Mouse (Mus musculus) G1E (cell line): Measurements from ENCODE around the gene Kmt5a. TPM values are rescaled to one million over a fixed set of nuclear protein-coding genes. Genes with fewer than 3 reads are reported as not detected.

ENCODE experiments used
- ATAC-seq: 2 replicates; pipeline ENCODE4 v1.8.0; 2016; ENCODE audit warnings: mild to moderate bottlenecking; ENCODE audit not compliant: insufficient number of reproducible peaks, poor library complexity, low FRiP score, severe bottlenecking; ENCODE audit errors: extremely low read depth
- DNase-seq: peaks from one replicate; pipeline ENCODE4 v3.0.0; 2012; ENCODE audit warnings: low spot score
- H3K27me3 ChIP-seq: 2 replicates; pipeline ENCODE4 v1.6.1; 2012; ENCODE audit warnings: mild to moderate bottlenecking, low read length, inconsistent platforms; ENCODE audit not compliant: insufficient read depth
- H3K36me3 ChIP-seq: replicated peaks from 2 replicates; pipeline ENCODE3; 2012; ENCODE audit warnings: mild to moderate bottlenecking, inconsistent platforms
- H3K4me1 ChIP-seq: 2 replicates; pipeline ENCODE4 v1.6.1; 2012; ENCODE audit warnings: low read depth, low read length, inconsistent platforms, mixed read lengths; ENCODE audit not compliant: insufficient read depth
- H3K4me3 ChIP-seq: 2 replicates; pipeline ENCODE4 v1.5.1; 2012; ENCODE audit warnings: low read depth, mild to moderate bottlenecking, inconsistent platforms, low read length, moderate library complexity, mixed read lengths
- H3K9me3 ChIP-seq: replicated peaks from 2 replicates; pipeline ENCODE4 v1.6.1; 2012; ENCODE audit warnings: inconsistent platforms
- CTCF ChIP-seq: IDR thresholded peaks from 2 replicates; pipeline ENCODE4 v1.5.1; 2012; ENCODE audit warnings: low read depth, low read length, inconsistent platforms, mixed read lengths
- GATA1 ChIP-seq: IDR thresholded peaks from 2 replicates; pipeline ENCODE4 v1.6.1; 2012; ENCODE audit warnings: borderline replicate concordance, low read length, inconsistent platforms, mixed read lengths
- GATA2 ChIP-seq: IDR thresholded peaks from 2 replicates; pipeline ENCODE4 v1.6.1; 2012; ENCODE audit warnings: low read depth, low read length, inconsistent platforms, borderline replicate concordance
- POLR2AphosphoS5 ChIP-seq: IDR thresholded peaks from 2 replicates; pipeline ENCODE4 v1.6.1; 2012; ENCODE audit warnings: low read depth, low read length, inconsistent platforms; ENCODE audit not compliant: insufficient replicate concordance
- TAL1 ChIP-seq: conservative IDR thresholded peaks from 2 replicates; pipeline ENCODE4 v1.6.1; 2012; ENCODE audit warnings: low read depth, low read length, inconsistent platforms, mixed read lengths
- polyA plus RNA-seq: library from polyadenylated mRNA; stranded (reverse); fragments of >175 nt; gene quantifications from 2 replicates; pipeline ENCODE4 v1.2.3, GENCODE M21; 2012
- total RNA-seq, 2 experiments: library from RNA; stranded (forward) in 1 of 2; stranded (reverse) in 1 of 2; fragments of 200-1000 nt in 1 of 2; fragments of >200 nt in 1 of 2; fragmentation: Nextera tagmentation in 1 of 2; gene quantifications; 2 replicates each; pipeline ENCODE4 v1.2.3; 2014 to 2017

The Kmt5a gene
- total and polyA plus RNA-seq, 3 experiments, result 91.8 to 504 (median 320) TPM

GRCm38 (mm10) chr5:124444661-124445561 is 5.2 kb downstream of the Kmt5a start:
- TF ChIP-seq GATA2 (no peak), GATA1 (no peak), TAL1 (no peak), CTCF (no peak), POLR2AphosphoS5 (no peak)
- DNase-seq (peak; percentile 81), ATAC-seq (no peak)
- peaks cover 54% of the 10 kb centered on the region for H3K36me3 ChIP-seq
- H3K27me3 ChIP-seq, result no peaks in the 10 kb centered on the region
- H3K4me3 ChIP-seq, result peak overlapping the region; percentile 79
- H3K9me3 ChIP-seq, result 0 out of 2 replicates have a peak, but pooled peaks cover 2% of the 10 kb centered on the region
- peaks cover 67% of the 10 kb centered on the region for H3K4me1 ChIP-seq

GRCm38 (mm10) chr5:124445621-124446293 is 6.0 kb downstream of the Kmt5a start:
- 0 out of 2 replicates have a peak, but pooled peaks cover 2% of the 10 kb centered on the region for H3K9me3 ChIP-seq
- ATAC-seq (no peak), DNase-seq (peak; percentile 46)
- peaks cover 62% of the 10 kb centered on the region for H3K36me3 ChIP-seq
- peaks cover 71% of the 10 kb centered on the region for H3K4me1 ChIP-seq
- TF ChIP-seq CTCF (no peak), GATA2 (no peak), POLR2AphosphoS5 (no peak), TAL1 (no peak), GATA1 (no peak)
- H3K27me3 ChIP-seq, result no peaks in the 10 kb centered on the region
- peak overlapping the region; percentile 79 for H3K4me3 ChIP-seq

DNA sequence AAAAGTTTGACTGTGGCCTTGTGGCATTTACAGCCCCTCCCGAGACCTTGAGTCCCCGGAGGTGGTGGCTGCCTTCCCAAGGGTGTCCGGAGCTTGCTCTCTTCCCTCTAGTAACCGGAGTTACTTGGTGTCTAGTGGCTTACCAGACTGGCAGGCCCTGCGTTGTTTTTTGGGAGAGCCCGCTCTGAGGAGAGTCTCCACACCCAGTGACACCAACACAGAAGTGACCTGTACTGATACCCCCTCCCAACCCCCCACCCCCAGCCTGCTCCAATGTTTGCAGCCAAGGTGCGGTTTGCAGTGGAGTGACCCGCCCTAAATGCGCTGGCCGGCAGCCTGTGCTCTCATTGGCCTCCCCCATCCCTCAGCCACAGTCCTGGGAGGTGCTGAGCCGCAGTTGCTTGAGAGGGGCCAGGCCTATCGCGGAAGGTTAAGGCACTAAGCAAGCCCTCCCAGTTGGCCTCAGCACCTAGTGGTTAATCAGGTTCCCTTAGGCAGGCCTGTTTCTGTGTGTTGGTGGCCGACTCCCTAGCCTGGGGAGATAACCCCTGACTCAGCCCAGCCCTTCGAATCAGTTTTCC is 6.7 kb downstream of the Kmt5a start:
- TF ChIP-seq CTCF, result no peak
- TF ChIP-seq GATA1, result no peak
- no peak for TF ChIP-seq GATA2
- no peak for TF ChIP-seq POLR2AphosphoS5
- TF ChIP-seq TAL1, result no peak
- H3K4me1 ChIP-seq, result peaks cover 75% of the 10 kb centered on the region
- no peaks in the 10 kb centered on the region for H3K27me3 ChIP-seq
- 0 out of 2 replicates have a peak, but pooled peaks cover 2% of the 10 kb centered on the region for H3K9me3 ChIP-seq
- peaks cover 69% of the 10 kb centered on the region for H3K36me3 ChIP-seq
- ATAC-seq, result peak; percentile 86
- peak; percentile 80 for DNase-seq
- peak overlapping the region; percentile 79 for H3K4me3 ChIP-seq

DNA sequence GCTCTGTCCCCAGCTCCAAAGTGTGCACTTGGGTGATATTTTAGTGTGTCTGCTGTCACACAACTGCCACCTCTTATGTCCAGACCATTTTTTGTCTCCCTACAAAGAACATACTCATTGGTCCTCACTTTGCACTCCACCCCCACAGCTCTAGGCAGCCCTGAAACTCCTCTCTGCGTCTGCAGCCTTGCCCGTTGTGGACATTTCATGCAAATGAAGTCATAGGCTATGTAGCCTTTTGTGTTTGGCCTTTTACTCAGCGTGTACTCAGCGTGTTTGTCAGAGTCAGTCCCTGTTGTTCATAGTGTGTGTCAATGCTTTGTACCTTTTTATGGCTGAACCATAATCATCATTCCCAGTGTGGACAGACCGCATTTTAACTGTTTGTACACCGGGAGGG is 9.8 kb downstream of the Kmt5a start:
- H3K4me3 ChIP-seq, result peak overlapping the region; percentile 10; the same call in 1 of the 2 replicates
- ATAC-seq (no peak), DNase-seq (no peak)
- no peaks in the 10 kb centered on the region for H3K27me3 ChIP-seq
- TF ChIP-seq GATA2 (no peak), CTCF (no peak), GATA1 (no peak), POLR2AphosphoS5 (no peak), TAL1 (no peak)
- H3K9me3 ChIP-seq, result no peaks in the 10 kb centered on the region
- peaks cover 82% of the 10 kb centered on the region for H3K36me3 ChIP-seq
- H3K4me1 ChIP-seq, result peaks cover 88% of the 10 kb centered on the region

DNA sequence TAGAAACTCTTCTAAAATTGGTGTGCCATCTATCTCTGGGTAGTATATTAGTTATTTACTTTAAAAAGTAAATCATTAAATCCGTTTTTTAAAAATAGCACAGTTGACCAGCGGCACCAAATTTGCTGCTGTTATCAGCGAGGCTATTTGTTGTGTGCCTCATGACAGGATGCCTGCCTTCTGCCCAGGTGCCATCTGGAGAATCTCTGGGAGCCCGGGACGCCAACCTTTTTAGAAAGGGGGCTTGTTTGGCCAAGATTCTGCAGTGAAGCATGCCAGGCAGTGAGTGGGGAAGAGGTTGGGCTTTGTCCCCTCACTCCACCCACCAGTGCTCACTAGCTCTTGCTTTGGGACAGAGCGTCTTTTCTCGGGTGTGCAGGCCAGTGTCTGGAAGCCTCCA is 10.3 kb downstream of the Kmt5a start:
- Histone ChIP-seq H3K4me3 (peak overlapping the region; percentile 56; the same call in 1 of the 2 replicates), H3K36me3 (peaks cover 87% of the 10 kb centered on the region), H3K4me1 (peaks cover 84% of the 10 kb centered on the region), H3K27me3 (no peaks in the 10 kb centered on the region), H3K9me3 (no peaks in the 10 kb centered on the region)
- ATAC-seq, result no peak
- TF ChIP-seq TAL1 (no peak), POLR2AphosphoS5 (no peak), GATA1 (no peak), GATA2 (no peak), CTCF (no peak)
- no peak for DNase-seq

DNA sequence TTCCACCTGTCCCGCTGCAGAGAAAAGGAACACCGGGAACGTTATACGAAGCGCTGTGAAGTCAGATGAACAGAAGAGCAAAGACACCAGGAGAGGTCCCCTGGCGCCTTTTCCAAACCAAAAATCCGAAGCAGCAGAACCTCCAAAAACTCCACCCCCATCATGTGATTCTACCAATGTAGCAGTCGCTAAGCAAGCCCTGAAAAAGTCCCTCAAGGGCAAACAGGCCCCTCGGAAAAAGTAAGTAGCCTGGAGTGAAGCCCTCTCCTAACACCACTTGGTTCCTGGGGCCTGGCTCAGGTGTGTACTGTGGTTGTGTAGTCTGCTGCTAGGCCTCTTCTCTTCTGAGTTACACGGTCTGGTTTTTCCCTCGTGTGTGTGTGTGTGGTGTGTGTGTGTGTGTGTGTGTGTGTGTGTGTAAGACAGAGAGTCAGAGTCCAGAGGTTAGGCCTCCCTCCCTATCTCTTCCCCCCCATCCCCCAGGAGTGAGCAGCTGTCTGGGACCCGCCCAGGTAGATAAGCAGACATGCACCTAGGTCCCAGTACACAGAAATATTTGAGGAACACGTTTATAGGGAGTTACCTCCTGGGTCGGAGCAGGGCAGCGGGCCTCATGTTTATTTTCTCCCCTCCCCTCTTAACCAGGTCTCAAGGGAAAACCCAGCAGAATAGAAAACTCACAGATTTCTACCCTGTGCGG is 11.1 kb downstream of the Kmt5a start:
- no peaks in the 10 kb centered on the region for H3K9me3 ChIP-seq
- ATAC-seq, result no peak
- H3K4me1 ChIP-seq, result peaks cover 88% of the 10 kb centered on the region
- no peak for DNase-seq
- no peaks in the 10 kb centered on the region for H3K27me3 ChIP-seq
- TF ChIP-seq GATA1 (no peak), CTCF (no peak), TAL1 (no peak; the same call in 1 of the 2 replicates), POLR2AphosphoS5 (no peak), GATA2 (no peak)
- H3K36me3 ChIP-seq, result peaks cover 93% of the 10 kb centered on the region
- peak overlapping the region; percentile 56; the same call in 1 of the 2 replicates for H3K4me3 ChIP-seq
